Mouse (Mus musculus): ENCODE measurements around the gene Crmp1.

Crmp1 gene

DNA sequence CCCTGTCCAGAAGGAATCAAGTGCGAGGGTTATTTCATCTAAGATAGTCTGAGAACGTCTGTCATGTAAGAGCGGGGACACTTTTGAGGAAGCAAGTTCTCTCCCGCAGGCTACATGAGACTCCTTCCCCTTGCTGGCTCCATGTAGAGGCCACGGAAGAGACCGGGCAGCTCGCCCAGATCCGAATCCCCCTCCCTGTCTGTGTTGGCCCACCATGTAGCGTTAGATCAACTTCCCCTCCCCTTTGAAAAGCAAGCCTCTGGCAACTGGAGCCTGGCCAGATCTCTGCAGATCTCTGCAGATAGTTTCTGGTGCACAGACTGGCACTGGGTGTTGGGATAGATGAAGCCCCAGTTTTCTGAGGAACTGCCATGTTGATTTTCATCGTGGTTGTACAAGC is 55.0 kb downstream of the Crmp1 start:
- DNase-seq (ENCODE audit: low spot score), result peak; percentile 38

DNA sequence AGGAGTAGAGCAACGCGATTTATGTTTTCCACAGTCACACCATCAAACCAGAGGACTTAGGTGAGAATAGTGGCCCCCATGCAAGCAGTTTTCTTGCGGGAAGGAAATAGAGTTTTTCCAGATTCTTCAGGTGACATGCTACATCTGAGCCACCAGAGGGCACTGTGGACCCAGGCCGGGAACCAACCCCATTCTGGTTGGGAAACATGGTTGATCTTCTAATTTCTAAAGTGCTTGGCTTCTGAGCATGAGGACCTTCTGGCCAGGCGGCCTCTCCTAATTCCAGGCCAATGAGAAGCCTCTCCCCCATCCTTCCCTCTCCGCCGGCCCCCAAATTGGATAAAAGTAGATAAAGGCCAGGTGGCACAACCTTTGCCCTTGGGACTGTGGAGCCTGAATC is 56.6 kb downstream of the Crmp1 start:
- peak; percentile 48 for DNase-seq (ENCODE audit: low spot score)

DNA sequence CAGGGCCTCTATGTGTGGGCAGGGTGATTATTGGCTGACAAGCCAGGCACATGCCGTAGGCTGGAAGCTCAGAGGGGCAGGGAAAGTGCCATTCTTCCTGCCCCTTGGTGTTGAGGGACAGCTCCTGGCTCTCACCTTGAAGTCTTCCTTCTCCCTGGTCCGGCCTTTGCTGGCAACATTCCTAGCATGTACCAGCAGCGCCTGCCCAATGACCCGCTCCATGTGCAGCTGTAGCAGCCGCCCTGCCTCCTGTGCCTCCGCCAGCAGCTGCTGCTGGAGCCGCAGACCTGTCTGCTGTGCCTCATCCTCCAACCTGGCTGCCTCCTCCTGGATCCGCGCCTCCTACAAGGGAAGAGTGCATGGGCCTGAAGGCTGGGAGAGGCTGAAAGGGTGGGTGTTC is 68.3 kb downstream of the Crmp1 start:
- peak; percentile 17 for DNase-seq (ENCODE audit: low spot score)

DNA sequence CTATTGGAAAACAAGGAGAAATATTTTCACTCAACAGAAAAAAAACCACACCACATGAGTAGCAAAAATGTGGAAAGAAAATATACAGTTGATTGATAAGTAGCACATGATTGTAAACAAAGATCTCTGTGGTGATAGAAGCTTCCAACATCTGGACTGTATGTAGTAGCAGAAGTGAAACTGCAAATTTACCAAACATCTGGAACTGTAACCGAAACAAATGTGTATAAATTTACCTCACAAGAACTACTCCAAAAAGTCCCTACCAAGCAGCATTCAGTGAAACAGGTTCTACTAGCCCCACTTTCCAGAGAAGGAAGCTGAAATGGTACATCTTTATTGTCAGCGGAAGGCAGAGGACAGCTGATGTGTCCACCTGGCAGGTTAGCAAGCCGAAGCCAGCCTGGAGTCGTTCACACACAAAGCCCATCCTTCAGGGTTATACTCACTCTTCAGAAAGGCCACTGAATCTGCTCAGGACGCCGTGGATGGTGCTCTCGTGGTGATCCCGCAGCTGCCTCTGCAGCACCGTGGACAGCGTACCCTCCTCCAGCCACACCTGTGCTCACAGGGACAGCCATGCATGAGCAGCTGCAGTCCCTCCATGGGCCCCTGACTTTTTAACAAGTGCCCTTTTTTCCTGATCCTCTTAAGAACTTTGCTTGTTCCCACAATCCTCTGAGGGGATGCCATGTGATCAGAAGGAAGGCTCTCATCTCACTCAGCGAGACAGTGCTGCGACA is 71.4 kb downstream of the Crmp1 start:
- no peak for DNase-seq (ENCODE audit: low spot score)

GRCm38 (mm10) chr5:37318715-37319114 is 77.0 kb downstream of the Crmp1 start:
- DNase-seq (ENCODE audit: low spot score), result no peak

GRCm38 (mm10) chr5:37320174-37320573 is 78.4 kb downstream of the Crmp1 start:
- DNase-seq (ENCODE audit: low spot score), result no peak

DNA sequence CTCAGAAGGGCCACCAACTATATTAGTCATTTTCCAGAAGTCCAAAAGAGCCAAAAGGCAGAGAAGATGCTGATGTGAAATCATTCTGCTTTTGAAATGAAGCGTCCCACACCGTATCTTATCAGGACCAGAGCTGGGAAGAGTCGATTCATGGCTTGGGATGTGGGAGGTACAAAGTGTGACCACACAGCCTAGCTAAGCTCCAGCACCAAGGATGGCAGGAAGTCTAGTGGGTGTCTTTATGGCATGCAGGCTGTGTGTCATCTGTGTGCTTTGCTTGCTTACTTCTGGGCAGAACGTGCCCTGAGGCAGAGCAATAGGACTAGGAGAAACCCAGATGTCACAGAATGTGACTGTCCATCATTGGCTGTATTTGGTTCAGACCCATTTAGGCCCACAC is 79.0 kb downstream of the Crmp1 start:
- DNase-seq (ENCODE audit: low spot score), result no peak

DNA sequence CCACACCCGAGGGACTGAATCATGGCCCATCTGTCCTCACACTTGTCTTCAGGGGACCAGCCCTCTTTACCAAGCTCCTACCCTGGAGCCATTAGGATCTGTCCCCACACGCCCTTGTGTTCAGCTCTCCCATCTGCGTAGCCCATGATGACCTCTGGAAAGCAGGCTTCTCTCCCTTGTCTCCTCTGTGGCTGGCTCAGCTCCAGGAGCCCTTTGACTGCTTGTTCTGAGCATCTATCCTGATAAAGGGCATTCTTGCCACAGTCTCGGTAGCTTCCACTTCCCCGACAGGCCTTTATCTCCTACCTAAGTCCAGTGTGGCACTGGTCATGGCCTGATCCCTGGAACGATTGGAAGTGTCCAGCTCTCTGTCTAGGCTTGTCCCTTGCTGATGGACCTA is 84.9 kb downstream of the Crmp1 start:
- DNase-seq (ENCODE audit: low spot score), result no peak

GRCm38 (mm10) chr5:37330449-37331132 is 88.9 kb downstream of the Crmp1 start:
- no peak for DNase-seq (ENCODE audit: low spot score)

GRCm38 (mm10) chr5:37331133-37331505 is 89.4 kb downstream of the Crmp1 start:
- no peak for DNase-seq (ENCODE audit: low spot score)

- no peak for DNase-seq (ENCODE audit: low spot score)
Observed at GRCm38 (mm10) chr5:37332066-37332465, 90.3 kb downstream of the Crmp1 start.

GRCm38 (mm10) chr5:37335061-37335460 is 93.3 kb downstream of the Crmp1 start:
- no peak for DNase-seq (ENCODE audit: low spot score)

- DNase-seq (ENCODE audit: low spot score), result no peak
Observed at GRCm38 (mm10) chr5:37336485-37337105, 94.9 kb downstream of the Crmp1 start, which contains the start of gene Evc. Evc (minus strand) TSS chr5:37336894.

DNA sequence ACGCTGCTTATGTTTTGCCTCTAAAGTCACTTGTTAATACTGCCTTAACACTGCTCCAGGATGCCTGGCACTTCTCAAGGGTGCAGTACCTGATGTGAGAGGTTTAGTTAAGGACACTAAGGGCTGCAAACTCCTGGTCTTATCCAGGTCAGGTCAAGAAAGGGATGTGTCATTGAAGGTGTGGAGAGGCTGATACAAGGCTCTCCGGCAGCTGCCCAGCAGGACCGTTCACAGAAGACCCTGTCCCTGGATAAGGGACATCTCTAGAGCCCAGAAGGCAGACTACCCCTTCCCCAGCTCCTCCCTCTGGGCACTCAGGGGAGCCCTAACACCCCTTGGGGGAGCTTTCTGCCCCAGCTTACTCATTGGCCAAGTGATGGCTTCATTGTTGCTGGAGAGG is 96.0 kb downstream of the Crmp1 start:
- DNase-seq (ENCODE audit: low spot score), result no peak

- peak; percentile 7 for DNase-seq (ENCODE audit: low spot score)
Observed at GRCm38 (mm10) chr5:37338288-37338687, 96.5 kb downstream of the Crmp1 start, which contains the start of gene Evc2. Evc2 (plus strand) TSS chr5:37338499.

Measured in MN1 (cell line).